Mouse (Mus musculus) bone marrow, adult 2 months (tissue): ENCODE measurements around the gene Spocd1. TPM values are rescaled to one million over a fixed set of nuclear protein-coding genes. Genes with fewer than 3 reads are reported as not detected.

Source experiments
- H3K27ac ChIP-seq: fragments of 200-500 bp; 2 replicates; pipeline ENCODE4 v1.5.1; 2012; ENCODE audit warnings: low read depth, mild to moderate bottlenecking, control low read depth, inconsistent platforms, low read length; ENCODE audit not compliant: control insufficient read depth, poor library complexity, insufficient read depth
- H3K4me1 ChIP-seq: fragments of 200-500 bp; 2 replicates; pipeline ENCODE4 v1.6.1; 2011; ENCODE audit warnings: low read length; ENCODE audit not compliant: control insufficient read depth, insufficient read depth
- H3K4me3 ChIP-seq: fragments of 200-500 bp; replicated peaks from 2 replicates; pipeline ENCODE3; 2011; ENCODE audit warnings: mild to moderate bottlenecking, low read depth, low read length, control low read depth; ENCODE audit not compliant: control insufficient read depth
- CTCF ChIP-seq: fragments of 200-500 bp; IDR thresholded peaks from 2 replicates; pipeline ENCODE4 v1.5.1; 2011; ENCODE audit warnings: low read length, control low read depth; ENCODE audit not compliant: control insufficient read depth, insufficient read depth
- POLR2A ChIP-seq: fragments of 200-500 bp; IDR thresholded peaks from 2 replicates; pipeline ENCODE4 v1.6.1; 2011; ENCODE audit warnings: low read depth, mild to moderate bottlenecking, control low read depth, low read length, borderline replicate concordance; ENCODE audit not compliant: control insufficient read depth
- WGBS: fragments of 180-500 bp; shearing (Covaris S2); methylation state at CpG from one replicate; pipeline ENCODE4 v1.1.7; 2018; 5-methylcytosine and 5-hydroxymethylcytosine counted together
- polyA plus RNA-seq: library from polyadenylated mRNA; stranded (reverse); fragments of >200 nt; gene quantifications from 2 replicates; pipeline ENCODE4 v1.2.4, GENCODE M21; 2011; ENCODE audit warnings: low replicate concordance; ENCODE audit not compliant: missing spikeins, insufficient read depth, insufficient read length

The Spocd1 gene
- polyA plus RNA-seq, 1 experiment: not detected

- TF ChIP-seq POLR2A (no peak), CTCF (no peak)
- no peaks in the 10 kb centered on the region; the same call in none of the 2 replicates for H3K4me1 ChIP-seq
- 3% methylated on average over 48 of the region's 48 CpGs for WGBS
- no peak overlapping the region for H3K4me3 ChIP-seq
- H3K27ac ChIP-seq: no peak overlapping the region
These were observed 56.2 kb downstream of the Spocd1 start for GRCm38 (mm10) chr4:129985161-129985670.

- TF ChIP-seq CTCF: no peak
- TF ChIP-seq POLR2A: peak; percentile 5; the same call in 1 of the 2 replicates
- Histone ChIP-seq H3K27ac (no peak overlapping the region), H3K4me1 (no peaks in the 10 kb centered on the region; the same call in none of the 2 replicates), H3K4me3 (no peak overlapping the region)
- WGBS: 2% methylated on average over 58 of the region's 58 CpGs
These were observed 56.8 kb downstream of the Spocd1 start for GRCm38 (mm10) chr4:129985671-129986441.

- H3K4me3 ChIP-seq: no peak overlapping the region
- TF ChIP-seq CTCF (no peak), POLR2A (no peak)
- no peaks in the 10 kb centered on the region; the same call in none of the 2 replicates for H3K4me1 ChIP-seq
- 3% methylated on average over 53 of the region's 53 CpGs for WGBS
- H3K27ac ChIP-seq: no peak overlapping the region
These were observed 58.9 kb downstream of the Spocd1 start for GRCm38 (mm10) chr4:129987825-129988504.

- 85% methylated on average over 4 of the region's 4 CpGs for WGBS
- H3K27ac ChIP-seq: no peak overlapping the region
- no peak overlapping the region for H3K4me3 ChIP-seq
- TF ChIP-seq POLR2A: no peak
- no peak for TF ChIP-seq CTCF
- H3K4me1 ChIP-seq: no peaks in the 10 kb centered on the region; the same call in none of the 2 replicates
These were observed 60.9 kb downstream of the Spocd1 start for GRCm38 (mm10) chr4:129989925-129990324.

GRCm38 (mm10) chr4:129992720-129993119, 63.7 kb downstream of the Spocd1 start:
- 81% methylated on average over 16 of the region's 16 CpGs for WGBS

GRCm38 (mm10) chr4:129993213-129993612, 64.2 kb downstream of the Spocd1 start:
- H3K4me3 ChIP-seq: no peak overlapping the region
- no peak for TF ChIP-seq POLR2A
- TF ChIP-seq CTCF: no peak
- H3K4me1 ChIP-seq: no peaks in the 10 kb centered on the region
- WGBS: 79% methylated on average over 5 of the region's 5 CpGs
- no peak overlapping the region for H3K27ac ChIP-seq

More at GRCm38 (mm10) chr4:129992720-129993119, 63.7 kb downstream of the Spocd1 start:
- TF ChIP-seq POLR2A: no peak
- no peak for TF ChIP-seq CTCF
- H3K27ac ChIP-seq: no peak overlapping the region
- no peak overlapping the region for H3K4me3 ChIP-seq
- H3K4me1 ChIP-seq: no peaks in the 10 kb centered on the region

- Histone ChIP-seq H3K4me1 (no peaks in the 10 kb centered on the region), H3K4me3 (no peak overlapping the region), H3K27ac (no peak overlapping the region)
- WGBS: 89% methylated on average over 16 of the region's 16 CpGs
- TF ChIP-seq CTCF (no peak), POLR2A (no peak)
These were observed 65.1 kb downstream of the Spocd1 start for GRCm38 (mm10) chr4:129993944-129994695.
